Mouse (Mus musculus): ENCODE measurements at regions not wholly inside any gene's neighbourhood (a gene's known extent, or its start where the extent isn't known, plus 50 kb on each side); places are given as distances from the start of the nearest gene placed in this dataset.

- no peak for DNase-seq
Measured at GRCm38 (mm10) chr6:117279786-117280411, 111.6 kb downstream of the Cxcl12 start.

GRCm38 (mm10) chr6:117280911-117281310, 112.6 kb downstream of the Cxcl12 start:
- no peak for DNase-seq

DNA sequence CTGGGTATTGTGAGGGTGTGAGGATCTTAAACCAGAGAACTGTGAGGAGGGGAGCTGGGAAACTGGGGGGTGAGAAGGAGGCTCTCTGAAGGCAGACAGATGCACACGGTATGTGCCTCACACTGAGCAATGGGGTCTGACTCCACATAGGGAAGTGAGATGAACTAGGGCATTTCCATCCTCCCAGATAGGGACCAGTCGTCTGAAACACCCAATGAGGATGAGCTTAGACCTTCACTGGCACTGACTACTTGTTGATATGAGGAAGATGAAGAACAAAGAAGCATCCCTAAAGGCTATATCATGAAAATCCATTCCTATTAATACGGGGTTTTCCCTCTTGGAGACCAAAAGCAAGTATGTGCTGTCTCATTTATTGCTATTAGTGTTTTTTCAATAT, 115.3 kb downstream of the Cxcl12 start:
- no peak for DNase-seq

- DNase-seq = no peak
Measured at GRCm38 (mm10) chr6:117284376-117285106, 116.2 kb downstream of the Cxcl12 start.

DNA sequence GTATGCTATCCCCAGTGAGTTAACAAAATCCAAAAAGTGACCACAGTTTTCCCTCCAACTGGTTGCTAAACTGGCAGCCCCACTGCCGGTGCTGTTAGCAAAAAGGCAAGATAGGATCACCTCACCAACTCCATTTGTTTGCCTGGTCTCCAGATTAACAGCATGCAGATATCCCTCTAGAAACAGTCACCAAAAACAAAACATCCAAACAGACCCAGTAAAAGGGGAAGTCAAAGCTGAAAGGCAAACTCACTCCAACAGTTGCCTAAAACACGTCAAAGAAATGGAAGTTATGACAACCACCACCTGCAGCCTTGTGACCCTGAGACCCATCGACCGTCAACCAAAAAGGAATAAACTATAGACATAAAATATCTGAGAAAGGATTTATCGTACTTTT, 119.1 kb downstream of the Cxcl12 start:
- DNase-seq = no peak

GRCm38 (mm10) chr6:117293780-117294465, 125.6 kb downstream of the Cxcl12 start:
- DNase-seq = no peak

DNA sequence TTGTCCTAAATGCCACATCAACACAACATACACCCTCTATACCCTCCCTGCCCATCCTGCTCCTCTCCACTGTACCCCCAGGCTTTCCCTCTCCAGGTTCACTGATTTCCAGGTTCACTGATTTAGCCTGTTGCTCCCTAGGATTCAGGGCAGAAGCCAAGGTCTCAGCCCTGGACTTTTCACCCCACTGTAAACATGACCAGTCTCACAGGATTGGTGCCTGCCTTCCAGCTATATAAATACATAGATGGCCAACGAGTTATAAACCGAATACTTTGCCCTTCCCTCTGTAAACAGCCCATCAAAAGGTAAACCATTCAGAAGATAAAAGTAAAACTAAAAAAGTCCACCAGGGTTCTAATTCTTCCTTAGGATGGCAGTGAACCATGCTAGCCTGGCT, 129.6 kb downstream of the Cxcl12 start:
- no peak for DNase-seq

GRCm38 (mm10) chr6:117299503-117300288, 131.4 kb downstream of the Cxcl12 start:
- no peak for DNase-seq

DNA sequence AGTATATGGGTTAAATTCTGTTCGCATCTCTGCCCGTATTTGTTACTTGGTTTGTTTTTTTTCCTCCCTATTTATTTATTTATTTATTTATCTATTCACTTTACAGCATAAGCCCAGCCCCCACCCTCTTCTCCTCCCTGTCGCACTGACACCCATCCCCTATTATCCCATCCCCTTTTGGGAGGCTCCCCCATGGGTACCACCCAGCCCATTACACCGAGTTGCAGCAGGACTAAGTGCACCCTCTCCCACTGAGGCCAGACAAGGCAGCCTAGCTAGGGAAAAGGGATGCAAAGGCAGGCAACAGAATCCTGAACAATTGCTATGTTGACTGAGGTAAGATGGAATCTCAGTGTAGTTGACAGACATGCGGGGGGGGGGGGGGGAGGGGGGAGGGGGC, 135.0 kb downstream of the Cxcl12 start:
- no peak for DNase-seq

GRCm38 (mm10) chr6:117305736-117306250, 137.5 kb downstream of the Cxcl12 start:
- DNase-seq = no peak

DNA sequence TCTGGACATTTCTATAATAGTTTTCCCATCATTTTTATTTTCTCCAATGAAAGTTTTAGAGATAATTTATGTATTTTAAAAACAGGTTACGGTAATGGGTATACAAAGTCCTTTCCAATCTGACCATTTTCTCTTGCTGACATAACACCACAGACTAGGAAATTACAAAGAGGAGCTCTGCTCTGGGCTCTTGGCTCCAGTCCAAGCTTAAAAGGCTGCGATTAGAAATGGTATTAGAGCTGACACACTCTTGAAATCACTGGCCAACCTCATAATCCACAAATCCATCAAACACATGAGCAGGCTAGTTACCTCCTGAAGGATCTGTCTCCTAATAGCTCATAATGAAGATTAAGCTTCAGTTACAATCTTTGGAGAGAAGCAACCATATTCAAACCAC, 140.3 kb downstream of the Cxcl12 start:
- DNase-seq = no peak

DNA sequence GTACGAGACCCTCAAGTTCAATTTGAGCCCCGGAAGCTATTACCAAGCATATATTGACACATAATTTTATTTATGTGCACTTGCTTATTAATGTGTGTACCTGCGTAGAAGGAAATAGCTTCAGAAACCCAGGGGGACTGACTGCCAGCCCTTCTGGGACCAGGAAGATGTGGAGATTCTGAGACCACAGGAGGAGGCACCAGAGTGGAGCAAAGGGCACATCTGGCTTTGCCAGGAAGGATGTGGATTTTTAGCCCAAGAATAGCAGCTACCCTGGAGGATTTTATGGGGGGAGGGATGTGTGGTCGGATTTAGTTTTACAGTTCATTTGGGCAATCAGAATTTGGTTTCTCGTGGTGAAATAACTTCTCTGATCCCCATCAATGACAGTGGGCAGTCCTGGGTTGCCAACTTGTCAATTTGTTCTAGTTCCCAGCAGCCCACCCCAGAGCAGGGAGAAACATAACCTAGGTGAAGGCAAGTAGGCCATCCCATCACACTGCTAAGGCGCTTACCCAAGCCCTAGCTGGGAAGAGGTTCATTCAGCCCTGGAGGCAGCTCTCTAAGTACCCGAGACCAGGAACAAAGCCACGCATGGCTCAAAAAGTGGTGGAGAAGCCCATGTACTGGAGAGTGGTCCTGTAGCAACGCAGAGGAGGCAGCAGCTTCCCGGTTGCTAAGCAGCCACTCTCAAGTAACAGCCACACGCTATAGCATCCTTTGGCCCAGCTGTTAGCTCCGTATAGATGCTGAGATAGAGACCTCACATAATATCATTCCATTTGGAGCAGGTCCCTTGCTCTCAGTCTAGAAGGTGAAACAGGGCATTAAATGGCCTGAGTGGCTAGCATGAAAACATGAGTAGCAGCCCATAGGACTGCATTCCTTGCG, 144.8 kb downstream of the Cxcl12 start:
- DNase-seq = no peak

GRCm38 (mm10) chr6:117313944-117314566, 145.7 kb downstream of the Cxcl12 start:
- DNase-seq = no peak

DNA sequence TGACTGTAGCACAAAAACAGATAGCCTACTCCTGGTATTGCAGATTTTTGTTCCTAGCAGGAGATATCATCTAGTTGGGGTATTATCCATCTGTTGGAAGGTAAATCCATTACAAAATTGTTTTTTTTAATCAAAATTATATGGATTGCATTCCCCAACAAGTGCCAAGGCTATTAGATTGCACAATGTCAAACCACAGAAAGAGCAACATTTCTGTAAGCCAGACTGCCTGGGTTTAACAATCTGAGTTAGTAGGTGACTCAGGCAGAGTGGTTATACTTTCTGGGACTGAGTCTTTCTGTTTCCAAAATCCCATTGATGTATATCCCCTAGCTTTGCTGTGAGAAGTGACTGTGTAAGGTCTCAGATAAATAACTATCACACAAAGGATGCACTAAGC, 155.0 kb downstream of the Cxcl12 start:
- DNase-seq = no peak

- no peak for DNase-seq
Measured at GRCm38 (mm10) chr6:117323850-117324249, 155.5 kb downstream of the Cxcl12 start.

- DNase-seq = no peak
Measured at GRCm38 (mm10) chr6:117326835-117327775, 158.8 kb downstream of the Cxcl12 start.

DNA sequence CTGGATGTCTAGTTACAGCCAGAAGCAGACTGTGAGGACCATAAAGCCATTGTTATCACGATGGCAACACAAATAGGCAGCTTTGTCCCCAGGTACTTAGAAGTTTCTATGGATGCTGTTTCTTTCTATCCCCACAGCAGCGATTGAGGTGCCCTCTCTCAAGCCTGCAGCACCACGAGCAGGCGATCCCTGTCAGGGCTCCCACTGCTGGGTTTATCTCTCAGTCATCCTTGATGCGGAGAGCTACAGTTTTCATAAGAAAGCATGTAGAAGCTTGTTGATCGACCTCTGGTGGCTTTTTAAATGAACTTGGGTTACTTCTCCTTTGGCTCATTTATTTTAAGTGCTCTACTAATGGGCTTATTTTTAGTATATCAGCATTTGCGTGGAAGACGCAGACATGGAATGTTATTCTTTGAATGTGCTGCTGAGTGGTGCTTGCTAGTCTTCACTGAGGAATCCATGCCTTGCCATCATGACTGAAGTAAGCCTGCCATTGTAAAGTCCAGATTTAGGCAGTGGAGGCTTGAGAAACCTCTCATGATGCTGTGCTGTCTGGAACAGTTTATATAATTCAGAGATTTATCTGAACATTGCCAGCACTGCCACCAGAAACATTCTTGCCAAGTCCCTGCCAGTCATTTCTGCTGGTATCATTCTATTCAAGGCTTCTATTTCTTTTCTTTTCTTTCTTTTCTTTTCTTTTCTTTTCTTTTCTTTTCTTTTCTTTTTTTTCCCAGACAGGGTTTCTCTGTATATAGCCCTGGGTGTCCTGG, 161.0 kb downstream of the Cxcl12 start:
- DNase-seq = no peak

DNA sequence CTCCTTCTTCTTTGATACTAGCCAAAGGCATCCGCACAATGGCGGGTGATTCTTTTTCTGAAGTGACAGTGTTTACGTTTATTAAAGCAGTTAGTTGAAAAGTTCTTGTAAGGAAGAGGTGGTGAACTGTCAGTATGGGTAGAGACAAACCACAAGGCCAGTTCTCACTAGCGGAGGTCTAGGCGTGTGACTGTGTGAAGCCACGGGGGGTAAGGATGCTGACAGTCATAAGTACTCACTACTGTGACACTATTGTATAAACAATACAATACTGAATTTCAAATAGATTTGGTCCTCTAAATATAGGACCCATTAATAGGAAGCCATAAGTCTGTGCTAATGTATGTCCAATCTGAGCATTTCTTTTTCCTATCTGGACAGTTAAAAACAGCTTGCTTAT, 161.9 kb downstream of the Cxcl12 start:
- DNase-seq = no peak

GRCm38 (mm10) chr6:117330726-117331360, 162.5 kb downstream of the Cxcl12 start:
- DNase-seq = no peak
